Mouse (Mus musculus): ENCODE data around the gene Pnmt. TPM values are rescaled to one million over a fixed set of nuclear protein-coding genes. Genes with fewer than 3 reads are reported as not detected.

The Pnmt gene
- polyA plus RNA-seq, 1 experiment from 2014 or later, result 0.24 TPM

- Histone ChIP-seq H3K27ac (replicated peaks; ENCODE audit: low read depth, low read length) (no peak within 1 kb of the TSS), H3K27me3 (ENCODE audit: control insufficient read depth, insufficient read depth, low read length) (peaks cover 29% of the 10 kb centered on the region), H3K4me2 (ENCODE audit: low read depth, low read length) (no peak within 1 kb of the TSS), H3K4me1 (ENCODE audit: control insufficient read depth, insufficient read depth, low read length) (no peaks in the 10 kb centered on the region; the same call in 1 of the 2 replicates), H3K36me3 (replicated peaks; ENCODE audit: control insufficient read depth, insufficient read depth, low read depth, low read length) (no peaks in the 10 kb centered on the region; the same call in 1 of the 2 replicates), H3K4me3 (ENCODE audit: low read depth, low read length) (no peak within 1 kb of the TSS), H3K9me3 (replicated peaks; ENCODE audit: control insufficient read depth, low read length) (no peaks in the 10 kb centered on the region), H3K9ac (replicated peaks; ENCODE audit: low read length) (no peak within 1 kb of the TSS)
- 58% methylated on average over 14 of the region's 14 CpGs for WGBS
- no peak for ATAC-seq (replicated peaks; ENCODE audit: insufficient number of reproducible peaks, low FRiP score, low TSS enrichment, low read depth)
- no peak for DNase-seq (ENCODE audit: low spot score)
Measured at GRCm38 (mm10) chr11:98383261-98384030, 2.8 kb upstream of the Pnmt start, which contains the start of gene Tcap. Tcap (plus strand) TSS chr11:98383811.

- H3K9ac ChIP-seq (replicated peaks; ENCODE audit: low read length), result no peak overlapping the region
- WGBS, result 70% methylated on average over 20 of the region's 20 CpGs
- H3K4me2 ChIP-seq (ENCODE audit: low read depth, low read length), result no peak overlapping the region
- H3K36me3 ChIP-seq (replicated peaks; ENCODE audit: control insufficient read depth, insufficient read depth, low read depth, low read length), result no peaks in the 10 kb centered on the region
- DNase-seq (ENCODE audit: low spot score) (no peak), ATAC-seq (replicated peaks; ENCODE audit: insufficient number of reproducible peaks, low FRiP score, low TSS enrichment, low read depth) (no peak)
- H3K4me3 ChIP-seq (ENCODE audit: low read depth, low read length), result no peak overlapping the region
- no peaks in the 10 kb centered on the region for H3K9me3 ChIP-seq (replicated peaks; ENCODE audit: control insufficient read depth, low read length)
- H3K4me1 ChIP-seq (ENCODE audit: control insufficient read depth, insufficient read depth, low read length), result no peaks in the 10 kb centered on the region; the same call in 1 of the 2 replicates
- peaks cover 30% of the 10 kb centered on the region for H3K27me3 ChIP-seq (ENCODE audit: control insufficient read depth, insufficient read depth, low read length)
- no peak overlapping the region for H3K27ac ChIP-seq (replicated peaks; ENCODE audit: low read depth, low read length)
Measured at GRCm38 (mm10) chr11:98384216-98384615, 2.0 kb upstream of the Pnmt start.

GRCm38 (mm10) chr11:98384721-98385637 is 1.3 kb upstream of the Pnmt start:
- Histone ChIP-seq H3K9ac (replicated peaks; ENCODE audit: low read length) (no peak overlapping the region), H3K4me3 (ENCODE audit: low read depth, low read length) (no peak overlapping the region), H3K4me1 (ENCODE audit: control insufficient read depth, insufficient read depth, low read length) (no peaks in the 10 kb centered on the region; the same call in 1 of the 2 replicates), H3K27ac (replicated peaks; ENCODE audit: low read depth, low read length) (no peak overlapping the region), H3K4me2 (ENCODE audit: low read depth, low read length) (no peak overlapping the region), H3K9me3 (replicated peaks; ENCODE audit: control insufficient read depth, low read length) (no peaks in the 10 kb centered on the region), H3K36me3 (replicated peaks; ENCODE audit: control insufficient read depth, insufficient read depth, low read depth, low read length) (no peaks in the 10 kb centered on the region), H3K27me3 (ENCODE audit: control insufficient read depth, insufficient read depth, low read length) (peaks cover 30% of the 10 kb centered on the region)
- 62% methylated on average over 8 of the region's 8 CpGs for WGBS
- DNase-seq (ENCODE audit: low spot score) (no peak), ATAC-seq (replicated peaks; ENCODE audit: insufficient number of reproducible peaks, low FRiP score, low TSS enrichment, low read depth) (no peak)

GRCm38 (mm10) chr11:98386596-98386995 is 346 bp downstream of the Pnmt start:
- WGBS, result 13% methylated on average over 24 of the region's 24 CpGs
- H3K27me3 ChIP-seq (ENCODE audit: control insufficient read depth, insufficient read depth, low read length), result peaks cover 33% of the 10 kb centered on the region
- H3K4me3 ChIP-seq (ENCODE audit: low read depth, low read length), result no peak overlapping the region
- H3K9ac ChIP-seq (replicated peaks; ENCODE audit: low read length), result no peak overlapping the region; the same call in 1 of the 2 replicates
- no peak for ATAC-seq (replicated peaks; ENCODE audit: insufficient number of reproducible peaks, low FRiP score, low TSS enrichment, low read depth)
- H3K4me1 ChIP-seq (ENCODE audit: control insufficient read depth, insufficient read depth, low read length), result no peaks in the 10 kb centered on the region; the same call in 1 of the 2 replicates
- H3K36me3 ChIP-seq (replicated peaks; ENCODE audit: control insufficient read depth, insufficient read depth, low read depth, low read length), result no peaks in the 10 kb centered on the region
- DNase-seq (ENCODE audit: low spot score), result peak; percentile 10
- no peak overlapping the region for H3K27ac ChIP-seq (replicated peaks; ENCODE audit: low read depth, low read length)
- H3K9me3 ChIP-seq (replicated peaks; ENCODE audit: control insufficient read depth, low read length), result no peaks in the 10 kb centered on the region
- H3K4me2 ChIP-seq (ENCODE audit: low read depth, low read length), result 0 out of 2 replicates have a peak overlapping the region, but pooled peaks have one; percentile 16

- no peak overlapping the region for H3K4me2 ChIP-seq (ENCODE audit: low read depth, low read length)
- WGBS, result 46% methylated on average over 14 of the region's 14 CpGs
- DNase-seq (ENCODE audit: low spot score), result no peak
- peaks cover 33% of the 10 kb centered on the region for H3K27me3 ChIP-seq (ENCODE audit: control insufficient read depth, insufficient read depth, low read length)
- H3K4me1 ChIP-seq (ENCODE audit: control insufficient read depth, insufficient read depth, low read length), result no peaks in the 10 kb centered on the region; the same call in 1 of the 2 replicates
- no peak overlapping the region for H3K9ac ChIP-seq (replicated peaks; ENCODE audit: low read length)
- ATAC-seq (replicated peaks; ENCODE audit: insufficient number of reproducible peaks, low FRiP score, low TSS enrichment, low read depth), result no peak
- H3K36me3 ChIP-seq (replicated peaks; ENCODE audit: control insufficient read depth, insufficient read depth, low read depth, low read length), result no peaks in the 10 kb centered on the region
- H3K27ac ChIP-seq (replicated peaks; ENCODE audit: low read depth, low read length), result no peak overlapping the region
- H3K9me3 ChIP-seq (replicated peaks; ENCODE audit: control insufficient read depth, low read length), result no peaks in the 10 kb centered on the region
- no peak overlapping the region for H3K4me3 ChIP-seq (ENCODE audit: low read depth, low read length)
Measured at GRCm38 (mm10) chr11:98387056-98387577, 867 bp downstream of the Pnmt start.

- Histone ChIP-seq H3K4me2 (ENCODE audit: low read depth, low read length) (no peak overlapping the region), H3K4me1 (ENCODE audit: control insufficient read depth, insufficient read depth, low read length) (no peaks in the 10 kb centered on the region; the same call in 1 of the 2 replicates), H3K27me3 (ENCODE audit: control insufficient read depth, insufficient read depth, low read length) (peaks cover 33% of the 10 kb centered on the region), H3K27ac (replicated peaks; ENCODE audit: low read depth, low read length) (no peak overlapping the region), H3K9me3 (replicated peaks; ENCODE audit: control insufficient read depth, low read length) (no peaks in the 10 kb centered on the region), H3K4me3 (ENCODE audit: low read depth, low read length) (no peak overlapping the region), H3K9ac (replicated peaks; ENCODE audit: low read length) (no peak overlapping the region), H3K36me3 (replicated peaks; ENCODE audit: control insufficient read depth, insufficient read depth, low read depth, low read length) (no peaks in the 10 kb centered on the region)
- no peak for DNase-seq (ENCODE audit: low spot score)
- no peak for ATAC-seq (replicated peaks; ENCODE audit: insufficient number of reproducible peaks, low FRiP score, low TSS enrichment, low read depth)
- WGBS, result 79% methylated on average over 10 of the region's 10 CpGs
Measured at GRCm38 (mm10) chr11:98388282-98388681, 2.0 kb downstream of the Pnmt start.

- ATAC-seq (replicated peaks; ENCODE audit: insufficient number of reproducible peaks, low FRiP score, low TSS enrichment, low read depth) (no peak), DNase-seq (ENCODE audit: low spot score) (peak; percentile 67)
- 19% methylated on average over 9 of the region's 9 CpGs for WGBS
- Histone ChIP-seq H3K27me3 (ENCODE audit: control insufficient read depth, insufficient read depth, low read length) (peaks cover 32% of the 10 kb centered on the region), H3K36me3 (replicated peaks; ENCODE audit: control insufficient read depth, insufficient read depth, low read depth, low read length) (no peaks in the 10 kb centered on the region), H3K4me3 (ENCODE audit: low read depth, low read length) (no peak overlapping the region), H3K4me2 (ENCODE audit: low read depth, low read length) (no peak overlapping the region), H3K4me1 (ENCODE audit: control insufficient read depth, insufficient read depth, low read length) (no peaks in the 10 kb centered on the region; the same call in 1 of the 2 replicates), H3K9ac (replicated peaks; ENCODE audit: low read length) (no peak overlapping the region; the same call in 1 of the 2 replicates), H3K9me3 (replicated peaks; ENCODE audit: control insufficient read depth, low read length) (no peaks in the 10 kb centered on the region), H3K27ac (replicated peaks; ENCODE audit: low read depth, low read length) (no peak overlapping the region)
Measured at GRCm38 (mm10) chr11:98389221-98389780, 3.1 kb downstream of the Pnmt start.
